Mouse (Mus musculus): ENCODE measurements around the gene Iqcd.

DNA sequence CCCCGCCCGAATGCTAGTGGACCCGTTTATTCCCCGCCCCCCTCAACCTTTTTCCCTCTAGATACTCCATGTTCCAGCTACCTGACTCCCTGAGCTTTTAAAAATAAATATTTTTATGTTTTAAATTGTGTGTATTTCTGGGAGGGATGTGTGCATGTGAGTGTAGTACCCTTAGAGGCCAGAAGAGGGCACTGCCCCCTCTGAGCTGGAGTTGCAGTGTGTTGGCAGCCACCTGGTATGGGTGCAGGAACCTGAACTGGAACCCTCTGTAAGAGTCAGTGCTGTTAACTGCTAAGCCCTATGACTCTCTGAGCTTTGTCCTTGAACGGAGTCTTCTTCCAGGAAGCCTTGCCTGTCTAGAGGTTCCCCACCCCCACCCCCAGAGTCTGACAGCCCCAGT lies 43.1 kb downstream of the Iqcd start:
- TF ChIP-seq CTCF (IDR thresholded peaks at IDR 0.05) (no peak), POLR2A (IDR thresholded peaks at IDR 0.05; ENCODE audit: insufficient read depth, low read depth, low read length) (no peak)

Measured in heart, adult 2 months (tissue).